Mouse (Mus musculus) urinary bladder, adult 18-20 months (tissue): ENCODE data around the gene Zfp597.
"Not testable (repeated sequence)": the region's sequence is repeated elsewhere in the genome, so short reads cannot be mapped to it uniquely, and the experiment has no call there.

ENCODE experiments used
- DNase-seq, 2 experiments: peaks; one replicate each; pipeline ENCODE4 v3.0.0; 2022; ENCODE audit warnings: low spot score in 2 of 2, mixed read lengths in 2 of 2

Zfp597 gene

GRCm38 (mm10) chr16:3855776-3856175 lies 28.6 kb downstream of the Zfp597 start:
- no peak for DNase-seq

GRCm38 (mm10) chr16:3854437-3855182 lies 29.8 kb downstream of the Zfp597 start:
- DNase-seq: no peak

- DNase-seq: no peak
These were observed 31.8 kb downstream of the Zfp597 start for GRCm38 (mm10) chr16:3852586-3852985.

- not testable (repeated sequence) for DNase-seq
These were observed 33.1 kb downstream of the Zfp597 start for GRCm38 (mm10) chr16:3851301-3851700.

- DNase-seq: no peak
These were observed 35.9 kb downstream of the Zfp597 start for GRCm38 (mm10) chr16:3848416-3848815.

- no peak for DNase-seq
These were observed 36.5 kb downstream of the Zfp597 start for GRCm38 (mm10) chr16:3847871-3848270.

- peak; percentile 90 to 93 for DNase-seq
These were observed 37.4 kb downstream of the Zfp597 start, which contains the start of gene Zfp174 for GRCm38 (mm10) chr16:3846711-3847518. Gene Zfp174, plus strand, starts transcription at chr16:3847268.

GRCm38 (mm10) chr16:3843796-3844195 lies 40.6 kb downstream of the Zfp597 start:
- DNase-seq: no peak

- DNase-seq: no peak
These were observed 41.4 kb downstream of the Zfp597 start for GRCm38 (mm10) chr16:3842989-3843388.

GRCm38 (mm10) chr16:3839157-3839885 lies 45.0 kb downstream of the Zfp597 start:
- no peak for DNase-seq

- no peak for DNase-seq
These were observed 48.9 kb downstream of the Zfp597 start for GRCm38 (mm10) chr16:3835461-3835860.

- no peak for DNase-seq
These were observed 53.7 kb downstream of the Zfp597 start, which contains the start of gene Olfr15 for GRCm38 (mm10) chr16:3830588-3831109. Gene Olfr15, plus strand, starts transcription at chr16:3830878.

GRCm38 (mm10) chr16:3829727-3830126 lies 54.6 kb downstream of the Zfp597 start:
- DNase-seq: no peak

GRCm38 (mm10) chr16:3828021-3828420 lies 56.3 kb downstream of the Zfp597 start:
- no peak for DNase-seq

GRCm38 (mm10) chr16:3820202-3820601 lies 64.2 kb downstream of the Zfp597 start:
- DNase-seq: peak in 1 of 2 experiments; percentile 65

- not testable (repeated sequence) for DNase-seq
These were observed 69.7 kb downstream of the Zfp597 start for GRCm38 (mm10) chr16:3814667-3815066.
